Mouse (Mus musculus) brain, embryonic 14.5 days (tissue): Measurements from ENCODE around the gene Trir. TPM values are rescaled to one million over a fixed set of nuclear protein-coding genes. Genes with fewer than 3 reads are reported as not detected.

Experiments used
- DNase-seq: peaks from one replicate; pipeline ENCODE4 v3.0.0-alpha.2; 2011; ENCODE audit warnings: low read depth
- CTCF ChIP-seq: fragments of 200-500 bp; IDR thresholded peaks from 2 replicates; pipeline ENCODE4 v1.5.1; 2012; ENCODE audit warnings: inconsistent platforms, mild to moderate bottlenecking, moderate library complexity, borderline replicate concordance; ENCODE audit not compliant: insufficient read depth, insufficient read length; ENCODE audit errors: extremely low read depth
- POLR2A ChIP-seq: fragments of 200-500 bp; IDR thresholded peaks from 2 replicates; pipeline ENCODE4 v1.6.1; 2012; ENCODE audit warnings: mild to moderate bottlenecking, inconsistent platforms, borderline replicate concordance; ENCODE audit not compliant: poor library complexity, insufficient read depth, insufficient read length, severe bottlenecking; ENCODE audit errors: extremely low read depth
- polyA plus RNA-seq: library from polyadenylated mRNA; depleted of rRNA; stranded (reverse); fragments of >200 nt; gene quantifications from 2 replicates; pipeline ENCODE4 v1.2.3, GENCODE M21; 2012; rRNA removed

Trir gene
- polyA plus RNA-seq: 191 and 216 TPM in 2 replicates

GRCm38 (mm10) chr8:85026670-85027515 lies at the start of gene Trir:
Gene Trir, plus strand, starts transcription at chr8:85026823.
- TF ChIP-seq CTCF (no peak), POLR2A (peak; percentile 96)
- DNase-seq: peak; percentile 97

- peak; percentile 54 for DNase-seq
These were observed 49.0 kb upstream of the Trir start for GRCm38 (mm10) chr8:84977435-84978247.

GRCm38 (mm10) chr8:84978248-84978940 lies 48.2 kb upstream of the Trir start, which contains the start of gene Junb:
Gene Junb, minus strand, starts transcription at chr8:84978718.
- no peak for TF ChIP-seq CTCF
- TF ChIP-seq POLR2A: peak; percentile 54; the same call in 1 of the 2 replicates
- peak; percentile 94 for DNase-seq

More at GRCm38 (mm10) chr8:84977435-84978247, 49.0 kb upstream of the Trir start:
- TF ChIP-seq POLR2A: no peak
- no peak for TF ChIP-seq CTCF

GRCm38 (mm10) chr8:84979599-84980421 lies 46.8 kb upstream of the Trir start:
- peak; percentile 96 for DNase-seq
- TF ChIP-seq CTCF (no peak), POLR2A (no peak)

GRCm38 (mm10) chr8:84980622-84981358 lies 45.8 kb upstream of the Trir start:
- TF ChIP-seq CTCF (no peak), POLR2A (no peak)

GRCm38 (mm10) chr8:84981644-84982498 lies 44.8 kb upstream of the Trir start:
- DNase-seq: no peak
- TF ChIP-seq POLR2A: no peak
- TF ChIP-seq CTCF: no peak

More at GRCm38 (mm10) chr8:84980622-84981358, 45.8 kb upstream of the Trir start:
- DNase-seq: peak; percentile 79

- TF ChIP-seq CTCF (no peak), POLR2A (no peak)
These were observed 44.1 kb upstream of the Trir start for GRCm38 (mm10) chr8:84982499-84983011.

GRCm38 (mm10) chr8:84984294-84985048 lies 42.2 kb upstream of the Trir start:
- no peak for DNase-seq
- TF ChIP-seq POLR2A (no peak), CTCF (no peak)

More at GRCm38 (mm10) chr8:84982499-84983011, 44.1 kb upstream of the Trir start:
- DNase-seq: no peak
